Mouse (Mus musculus): ENCODE results near the gene Ssh2. TPM values are rescaled to one million over a fixed set of nuclear protein-coding genes. Genes with fewer than 3 reads are reported as not detected.

The Ssh2 gene
- polyA plus RNA-seq, 1 experiment from 2014 or later: 11.3 TPM

DNA sequence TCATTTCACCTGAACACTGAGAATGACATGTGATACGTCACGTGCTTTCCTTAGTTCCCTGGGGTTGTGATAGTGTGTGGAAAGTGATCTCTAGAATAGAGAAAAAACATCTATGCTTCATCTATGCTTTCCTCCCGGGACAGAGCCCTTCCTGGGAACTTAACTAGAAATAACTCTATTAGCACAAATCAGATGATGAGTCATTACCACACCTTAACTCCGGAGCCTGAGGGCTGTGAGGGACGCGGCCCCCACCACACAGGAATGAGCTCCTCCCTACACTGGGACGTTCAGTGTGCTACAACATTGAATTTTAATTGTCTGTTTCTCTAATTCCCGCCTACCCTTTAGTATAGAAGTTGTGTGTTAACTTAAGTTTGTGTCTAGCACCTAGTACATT is 224.9 kb downstream of the Ssh2 start:
- no peaks in the 10 kb centered on the region for H3K27me3 ChIP-seq (replicated peaks; ENCODE audit: control insufficient read depth, insufficient read depth, low read length)
- no peaks in the 10 kb centered on the region for H3K4me1 ChIP-seq (ENCODE audit: control insufficient read depth, insufficient read depth, low read length)
- H3K9ac ChIP-seq (ENCODE audit: low read depth, low read length): no peak overlapping the region
- ATAC-seq (ENCODE audit: low read depth) (no peak), DNase-seq (ENCODE audit: low spot score) (no peak)
- H3K4me3 ChIP-seq (ENCODE audit: low read depth, low read length): no peak overlapping the region
- peaks cover 21% of the 10 kb centered on the region for H3K36me3 ChIP-seq (ENCODE audit: control insufficient read depth, insufficient read depth, low read length)
- WGBS: 75% methylated on average over 8 of the region's 8 CpGs
- H3K9me3 ChIP-seq (ENCODE audit: control insufficient read depth, low read length): no peaks in the 10 kb centered on the region
- no peak overlapping the region for H3K4me2 ChIP-seq (ENCODE audit: low read depth, low read length)
- no peak overlapping the region for H3K27ac ChIP-seq (replicated peaks; ENCODE audit: low read depth, low read length)

GRCm38 (mm10) chr11:77442186-77443170 is 226.4 kb downstream of the Ssh2 start:
- DNase-seq (ENCODE audit: low spot score): peak; percentile 50
- Histone ChIP-seq H3K4me3 (ENCODE audit: low read depth, low read length) (no peak overlapping the region), H3K4me1 (ENCODE audit: control insufficient read depth, insufficient read depth, low read length) (no peaks in the 10 kb centered on the region), H3K9me3 (ENCODE audit: control insufficient read depth, low read length) (no peaks in the 10 kb centered on the region), H3K4me2 (ENCODE audit: low read depth, low read length) (no peak overlapping the region), H3K27ac (replicated peaks; ENCODE audit: low read depth, low read length) (peak overlapping the region; percentile 15; the same call in 1 of the 2 replicates), H3K27me3 (replicated peaks; ENCODE audit: control insufficient read depth, insufficient read depth, low read length) (no peaks in the 10 kb centered on the region), H3K36me3 (ENCODE audit: control insufficient read depth, insufficient read depth, low read length) (peaks cover 20% of the 10 kb centered on the region), H3K9ac (ENCODE audit: low read depth, low read length) (no peak overlapping the region)
- no peak for ATAC-seq (ENCODE audit: low read depth)
- 60% methylated on average over 7 of the region's 7 CpGs for WGBS

DNA sequence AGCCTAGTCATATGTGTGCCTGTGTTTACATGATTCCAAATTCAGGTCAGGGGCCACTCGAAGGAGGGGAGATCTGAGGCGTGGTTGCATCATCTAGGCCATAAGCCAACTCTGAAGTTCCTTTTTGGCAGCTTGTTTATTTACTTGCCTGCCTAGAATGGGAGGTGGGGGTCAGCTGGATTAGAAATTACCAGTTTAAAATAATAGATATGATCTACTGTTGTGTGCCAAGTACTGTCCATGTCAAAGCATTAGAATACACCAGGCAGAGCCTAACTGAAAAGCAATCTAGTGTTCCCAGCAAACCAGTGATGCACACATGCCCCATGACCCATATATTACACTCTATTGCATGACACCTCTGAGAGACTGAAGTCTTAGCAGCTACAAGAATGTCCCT is 228.9 kb downstream of the Ssh2 start:
- Histone ChIP-seq H3K4me1 (ENCODE audit: control insufficient read depth, insufficient read depth, low read length) (no peaks in the 10 kb centered on the region), H3K36me3 (ENCODE audit: control insufficient read depth, insufficient read depth, low read length) (peaks cover 20% of the 10 kb centered on the region; the same call in 1 of the 2 replicates), H3K27ac (replicated peaks; ENCODE audit: low read depth, low read length) (no peak overlapping the region), H3K9ac (ENCODE audit: low read depth, low read length) (no peak overlapping the region), H3K27me3 (replicated peaks; ENCODE audit: control insufficient read depth, insufficient read depth, low read length) (no peaks in the 10 kb centered on the region), H3K9me3 (ENCODE audit: control insufficient read depth, low read length) (no peaks in the 10 kb centered on the region), H3K4me3 (ENCODE audit: low read depth, low read length) (no peak overlapping the region), H3K4me2 (ENCODE audit: low read depth, low read length) (no peak overlapping the region)
- no peak for DNase-seq (ENCODE audit: low spot score)
- WGBS: 78% methylated on average over 2 of the region's 2 CpGs
- no peak for ATAC-seq (ENCODE audit: low read depth)

DNA sequence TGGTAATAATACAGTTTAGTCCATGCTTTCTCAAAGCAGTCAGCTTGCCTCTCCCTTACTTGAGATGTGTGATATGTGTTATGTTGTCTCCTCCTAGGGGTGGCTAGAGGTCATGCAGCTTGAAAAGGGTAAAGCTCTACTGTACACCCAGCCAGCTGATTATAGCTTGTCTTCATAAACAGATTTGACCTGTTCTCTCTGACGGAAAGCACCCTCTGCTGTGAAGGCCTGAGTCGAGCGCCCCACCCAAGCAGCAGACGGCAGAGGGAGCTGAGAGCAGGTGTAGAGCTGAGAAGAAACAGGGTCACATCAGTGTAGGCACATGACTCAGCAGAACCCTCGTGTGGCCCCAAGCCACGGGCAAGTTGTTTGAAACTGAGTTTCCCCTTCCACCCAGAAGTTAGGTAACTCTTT is 230.5 kb downstream of the Ssh2 start:
- Histone ChIP-seq H3K9ac (ENCODE audit: low read depth, low read length) (no peak overlapping the region), H3K4me1 (ENCODE audit: control insufficient read depth, insufficient read depth, low read length) (no peaks in the 10 kb centered on the region), H3K27ac (replicated peaks; ENCODE audit: low read depth, low read length) (no peak overlapping the region), H3K27me3 (replicated peaks; ENCODE audit: control insufficient read depth, insufficient read depth, low read length) (no peaks in the 10 kb centered on the region), H3K4me3 (ENCODE audit: low read depth, low read length) (no peak overlapping the region), H3K9me3 (ENCODE audit: control insufficient read depth, low read length) (no peaks in the 10 kb centered on the region), H3K36me3 (ENCODE audit: control insufficient read depth, insufficient read depth, low read length) (peaks cover 23% of the 10 kb centered on the region; the same call in 1 of the 2 replicates), H3K4me2 (ENCODE audit: low read depth, low read length) (no peak overlapping the region)
- 51% methylated on average over 6 of the region's 6 CpGs for WGBS
- DNase-seq (ENCODE audit: low spot score) (peak; percentile 77), ATAC-seq (ENCODE audit: low read depth) (peak; percentile 81; the same call in 1 of the 2 replicates)

- Histone ChIP-seq H3K4me3 (ENCODE audit: low read depth, low read length) (no peak overlapping the region), H3K36me3 (ENCODE audit: control insufficient read depth, insufficient read depth, low read length) (peaks cover 26% of the 10 kb centered on the region; the same call in 1 of the 2 replicates), H3K9ac (ENCODE audit: low read depth, low read length) (no peak overlapping the region), H3K9me3 (ENCODE audit: control insufficient read depth, low read length) (no peaks in the 10 kb centered on the region), H3K27me3 (replicated peaks; ENCODE audit: control insufficient read depth, insufficient read depth, low read length) (no peaks in the 10 kb centered on the region), H3K4me1 (ENCODE audit: control insufficient read depth, insufficient read depth, low read length) (no peaks in the 10 kb centered on the region), H3K27ac (replicated peaks; ENCODE audit: low read depth, low read length) (no peak overlapping the region), H3K4me2 (ENCODE audit: low read depth, low read length) (no peak overlapping the region)
- ATAC-seq (ENCODE audit: low read depth): no peak
- 91% methylated on average over 7 of the region's 7 CpGs for WGBS
- DNase-seq (ENCODE audit: low spot score): no peak
Measured at GRCm38 (mm10) chr11:77449224-77449623, 233.1 kb downstream of the Ssh2 start.

DNA sequence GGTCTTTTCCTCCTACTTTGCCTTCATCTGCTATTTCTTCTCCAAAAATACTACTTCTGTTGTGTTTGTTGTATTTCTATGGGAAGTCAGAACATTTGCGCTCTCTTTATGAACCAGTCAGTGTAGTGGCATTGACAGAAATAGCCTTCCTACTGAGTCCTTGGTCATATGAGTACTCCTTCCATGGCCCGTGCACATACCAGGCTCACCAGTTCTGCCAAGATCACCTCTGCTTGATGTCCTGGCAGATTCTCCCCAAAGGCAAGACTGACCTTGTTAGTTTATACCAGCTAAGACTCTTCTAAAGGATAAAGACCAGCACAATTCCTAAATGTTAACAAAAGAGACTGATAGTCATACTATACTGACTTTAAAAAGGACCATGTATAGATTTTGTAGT is 235.6 kb downstream of the Ssh2 start:
- no peak for ATAC-seq (ENCODE audit: low read depth)
- no peaks in the 10 kb centered on the region for H3K27me3 ChIP-seq (replicated peaks; ENCODE audit: control insufficient read depth, insufficient read depth, low read length)
- H3K36me3 ChIP-seq (ENCODE audit: control insufficient read depth, insufficient read depth, low read length): peaks cover 36% of the 10 kb centered on the region
- WGBS: 98% methylated on average over 2 of the region's 2 CpGs
- DNase-seq (ENCODE audit: low spot score): no peak
- H3K9ac ChIP-seq (ENCODE audit: low read depth, low read length): no peak overlapping the region
- no peaks in the 10 kb centered on the region for H3K9me3 ChIP-seq (ENCODE audit: control insufficient read depth, low read length)
- no peak overlapping the region for H3K4me2 ChIP-seq (ENCODE audit: low read depth, low read length)
- no peak overlapping the region for H3K4me3 ChIP-seq (ENCODE audit: low read depth, low read length)
- no peak overlapping the region for H3K27ac ChIP-seq (replicated peaks; ENCODE audit: low read depth, low read length)
- no peaks in the 10 kb centered on the region for H3K4me1 ChIP-seq (ENCODE audit: control insufficient read depth, insufficient read depth, low read length)

DNA sequence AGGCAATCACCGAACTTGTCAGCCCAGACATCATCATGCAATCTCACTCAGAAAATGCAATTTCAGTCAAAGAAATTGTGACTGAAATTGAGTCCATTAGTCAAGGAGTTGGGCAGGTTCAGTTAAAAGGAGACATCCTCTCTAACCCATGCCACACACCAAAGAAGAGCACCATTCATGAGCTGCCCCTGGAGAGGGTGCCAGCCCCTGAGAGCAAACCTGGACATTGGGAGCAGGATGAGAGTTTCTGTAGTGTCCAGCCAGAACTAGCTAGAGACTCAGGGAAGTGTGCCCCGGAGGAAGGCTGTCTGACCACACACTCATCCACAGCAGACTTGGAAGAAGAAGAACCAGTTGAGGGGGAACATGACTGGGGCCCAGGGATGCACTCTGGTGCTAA is 237.3 kb downstream of the Ssh2 start:
- H3K4me1 ChIP-seq (ENCODE audit: control insufficient read depth, insufficient read depth, low read length): no peaks in the 10 kb centered on the region
- H3K36me3 ChIP-seq (ENCODE audit: control insufficient read depth, insufficient read depth, low read length): peaks cover 41% of the 10 kb centered on the region
- H3K4me2 ChIP-seq (ENCODE audit: low read depth, low read length): no peak overlapping the region
- WGBS: 97% methylated on average over 2 of the region's 2 CpGs
- no peak overlapping the region for H3K9ac ChIP-seq (ENCODE audit: low read depth, low read length)
- no peak overlapping the region for H3K4me3 ChIP-seq (ENCODE audit: low read depth, low read length)
- H3K27ac ChIP-seq (replicated peaks; ENCODE audit: low read depth, low read length): no peak overlapping the region
- DNase-seq (ENCODE audit: low spot score) (no peak), ATAC-seq (ENCODE audit: low read depth) (no peak)
- H3K27me3 ChIP-seq (replicated peaks; ENCODE audit: control insufficient read depth, insufficient read depth, low read length): no peaks in the 10 kb centered on the region
- no peaks in the 10 kb centered on the region for H3K9me3 ChIP-seq (ENCODE audit: control insufficient read depth, low read length)

GRCm38 (mm10) chr11:77455770-77456510 is 239.9 kb downstream of the Ssh2 start:
- Histone ChIP-seq H3K36me3 (ENCODE audit: control insufficient read depth, insufficient read depth, low read length) (peaks cover 21% of the 10 kb centered on the region), H3K9ac (ENCODE audit: low read depth, low read length) (no peak overlapping the region), H3K9me3 (ENCODE audit: control insufficient read depth, low read length) (no peaks in the 10 kb centered on the region), H3K27me3 (replicated peaks; ENCODE audit: control insufficient read depth, insufficient read depth, low read length) (peaks cover 6% of the 10 kb centered on the region), H3K4me2 (ENCODE audit: low read depth, low read length) (no peak overlapping the region), H3K4me1 (ENCODE audit: control insufficient read depth, insufficient read depth, low read length) (no peaks in the 10 kb centered on the region), H3K27ac (replicated peaks; ENCODE audit: low read depth, low read length) (no peak overlapping the region), H3K4me3 (ENCODE audit: low read depth, low read length) (no peak overlapping the region)
- no peak for DNase-seq (ENCODE audit: low spot score)
- 83% methylated on average over 9 of the region's 9 CpGs for WGBS
- no peak for ATAC-seq (ENCODE audit: low read depth)
